Mouse (Mus musculus) embryonic fibroblast, embryonic 13.5 days (primary cell): ENCODE measurements at regions not wholly inside any gene's neighbourhood (a gene's known extent, or its start where the extent isn't known, plus 50 kb on each side); places are given as distances from the start of the nearest gene placed in this dataset.

ENCODE experiments used
- CTCF ChIP-seq: IDR thresholded peaks from 2 replicates; pipeline ENCODE4 v1.5.1; 2011; ENCODE audit warnings: mild to moderate bottlenecking, control low read depth, low read length, moderate library complexity, borderline replicate concordance; ENCODE audit not compliant: insufficient read depth
- POLR2A ChIP-seq: IDR thresholded peaks from 2 replicates; pipeline ENCODE4 v1.6.1; 2011; ENCODE audit warnings: low read depth, mild to moderate bottlenecking, control low read depth, low read length, moderate library complexity

DNA sequence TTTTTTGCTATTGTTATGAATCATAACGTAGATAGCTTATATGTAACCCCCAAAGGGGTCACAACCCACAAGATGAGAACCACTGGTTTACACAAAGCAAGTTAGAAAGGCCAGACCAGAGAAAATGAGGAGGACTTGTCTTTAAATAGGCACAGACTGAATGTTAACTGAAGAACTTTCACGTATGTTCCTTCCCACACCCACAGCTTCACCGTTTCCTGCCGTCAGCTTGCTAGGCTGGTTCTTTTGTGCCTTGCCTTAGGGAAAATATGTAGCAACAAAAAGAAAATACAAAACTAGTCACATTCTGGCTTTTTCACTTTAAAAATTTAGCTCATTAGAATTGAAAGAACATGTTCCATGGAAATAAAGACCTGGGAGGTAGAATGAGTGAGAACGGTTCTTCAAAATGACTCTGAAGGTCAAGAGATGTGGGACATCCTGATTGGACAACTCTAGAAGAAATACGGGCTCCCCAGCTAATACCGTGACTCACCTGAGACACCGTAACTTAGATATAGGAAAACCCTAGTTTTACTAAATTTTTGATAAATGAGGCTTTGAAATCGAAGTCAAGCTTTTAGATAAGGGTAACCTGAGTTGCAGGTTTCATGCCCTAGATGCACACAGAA lies 57.2 kb upstream of the Gm47985 start:
- TF ChIP-seq CTCF (no peak), POLR2A (no peak)
